Mouse (Mus musculus): ENCODE measurements around the gene Mipol1.

Gene Mipol1

DNA sequence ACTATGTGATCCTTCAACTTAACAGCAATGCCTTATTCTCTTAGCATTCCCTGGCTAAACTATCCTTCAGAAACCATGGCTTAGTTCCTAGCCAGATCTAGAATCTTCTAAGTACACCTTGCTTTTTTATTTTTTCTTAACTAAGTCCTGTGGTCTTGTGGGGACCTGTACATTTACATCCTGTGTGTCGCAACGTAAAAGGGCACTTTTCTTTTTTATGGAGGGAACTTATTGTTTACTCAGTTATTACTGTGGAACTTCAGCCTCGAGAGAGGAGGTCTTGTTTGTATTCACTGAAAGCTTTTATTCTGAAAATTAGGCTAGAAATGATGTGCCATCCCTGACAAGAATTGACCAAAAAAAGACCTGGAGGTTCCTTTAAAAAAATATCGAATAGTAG is 298.1 kb downstream of the Mipol1 start:
- no peak for DNase-seq

DNA sequence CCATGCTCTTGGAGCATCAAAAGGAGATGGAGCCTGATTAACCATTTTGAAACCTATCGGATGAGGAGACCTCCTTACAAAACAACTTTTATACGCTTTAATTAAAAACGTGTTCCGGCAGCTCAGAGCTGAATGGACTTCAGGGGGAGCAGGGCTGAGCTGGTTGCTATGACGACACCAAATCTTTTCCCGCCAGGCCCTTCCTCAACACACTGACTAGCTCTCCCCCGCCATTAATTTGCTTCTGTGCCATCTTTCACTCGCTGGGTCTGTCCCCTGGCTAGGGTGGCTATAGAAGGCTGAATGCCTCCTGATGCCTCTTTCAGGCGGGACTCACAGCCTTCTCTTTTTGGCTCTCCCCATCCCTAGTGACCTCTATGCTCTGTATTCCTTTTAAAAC is 300.2 kb downstream of the Mipol1 start:
- DNase-seq: no peak

DNA sequence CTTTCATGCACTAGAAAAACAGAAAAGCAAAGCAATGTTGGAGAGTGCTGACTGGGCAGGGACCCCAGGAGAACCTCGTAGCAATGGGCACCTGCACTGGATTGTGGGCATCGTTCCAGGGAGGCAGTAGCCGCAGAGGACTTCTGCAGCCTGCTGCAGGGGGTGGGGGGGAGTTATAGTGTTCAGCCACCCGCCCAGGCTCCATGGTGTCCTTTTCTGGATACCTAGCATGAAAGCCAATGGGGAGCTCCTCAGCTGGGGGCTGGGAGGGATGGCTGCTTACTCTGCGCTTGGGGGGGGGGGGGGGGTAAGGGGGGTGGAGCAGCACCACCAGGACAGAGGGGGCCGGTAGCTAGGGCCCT is 304.3 kb downstream of the Mipol1 start:
- DNase-seq: no peak

DNA sequence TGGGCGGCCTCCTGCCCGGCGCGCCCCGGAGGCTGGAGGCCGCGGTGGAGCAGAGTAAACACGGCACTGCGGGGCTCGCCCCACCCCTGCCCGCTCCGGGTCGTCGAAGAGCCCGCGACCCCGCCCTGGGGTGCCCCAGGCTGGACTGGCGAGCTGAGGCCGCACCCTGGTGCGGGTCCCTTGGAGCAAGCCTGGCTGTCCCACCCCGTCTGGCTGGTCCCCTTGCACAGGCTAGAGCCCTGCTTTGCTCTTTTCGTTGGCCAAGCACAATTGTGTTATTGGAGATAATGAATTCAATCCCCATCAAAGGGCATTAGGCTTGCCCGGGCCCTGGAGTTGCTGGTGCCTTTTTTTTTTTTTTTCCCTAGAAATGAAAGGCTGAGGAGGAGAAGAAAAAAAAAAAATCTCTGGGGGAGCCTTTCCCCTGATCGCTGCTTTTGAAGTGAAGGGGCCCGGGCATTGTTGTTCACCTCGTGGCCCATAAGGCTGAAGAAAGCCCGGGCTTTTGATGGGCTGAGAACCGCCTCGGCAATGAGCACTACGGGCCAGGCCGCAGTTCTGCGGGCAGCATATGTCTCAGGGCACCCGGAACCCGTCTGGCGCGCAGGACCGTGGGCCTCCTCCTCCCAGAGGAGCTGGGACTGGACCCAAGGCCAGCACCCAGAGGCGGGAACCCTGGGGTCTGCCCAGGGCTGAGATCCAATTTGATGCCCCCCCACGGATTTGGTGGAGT is 304.8 kb downstream of the Mipol1 start:
- no peak for DNase-seq

DNA sequence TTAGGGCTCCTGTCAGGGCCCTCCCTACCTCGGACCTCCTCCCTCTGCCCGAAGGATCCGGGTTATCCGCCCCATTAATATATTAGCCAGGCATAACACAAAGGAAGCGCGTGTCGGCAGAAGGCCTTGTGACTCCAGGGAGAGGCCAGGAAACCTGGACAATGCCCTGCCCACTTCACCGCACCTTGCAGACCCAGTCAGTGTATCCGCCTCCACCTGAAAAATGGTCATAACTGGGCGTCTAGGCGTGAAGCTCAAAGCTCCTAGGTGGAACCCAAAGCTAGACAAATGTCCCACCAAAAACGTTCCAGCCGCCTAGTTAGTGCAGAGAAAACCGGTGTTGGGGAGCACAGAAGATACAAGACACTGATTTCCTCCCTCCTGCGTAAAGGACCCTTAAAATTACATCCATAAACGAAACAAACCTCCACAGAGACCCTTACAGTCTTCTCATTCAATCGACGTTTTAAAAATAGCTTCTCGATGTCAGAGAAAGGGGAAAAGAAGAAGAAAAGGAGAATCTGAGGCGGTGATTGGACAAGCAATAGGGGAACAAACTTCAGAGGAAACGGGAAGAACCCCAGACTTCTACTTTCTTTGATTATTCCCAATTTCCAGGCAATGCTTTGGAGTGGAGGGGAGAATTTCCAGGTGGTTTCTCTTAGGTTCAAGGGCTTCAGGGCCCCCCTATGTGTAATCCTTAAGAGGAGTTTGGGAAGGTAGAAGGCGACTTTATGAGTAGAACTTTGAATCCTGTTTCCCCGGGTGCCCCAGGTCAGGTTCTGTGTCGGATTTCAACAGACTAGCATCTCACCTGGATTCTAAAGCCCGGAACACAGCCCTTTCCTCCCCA is 306.1 kb downstream of the Mipol1 start:
- DNase-seq: no peak

DNA sequence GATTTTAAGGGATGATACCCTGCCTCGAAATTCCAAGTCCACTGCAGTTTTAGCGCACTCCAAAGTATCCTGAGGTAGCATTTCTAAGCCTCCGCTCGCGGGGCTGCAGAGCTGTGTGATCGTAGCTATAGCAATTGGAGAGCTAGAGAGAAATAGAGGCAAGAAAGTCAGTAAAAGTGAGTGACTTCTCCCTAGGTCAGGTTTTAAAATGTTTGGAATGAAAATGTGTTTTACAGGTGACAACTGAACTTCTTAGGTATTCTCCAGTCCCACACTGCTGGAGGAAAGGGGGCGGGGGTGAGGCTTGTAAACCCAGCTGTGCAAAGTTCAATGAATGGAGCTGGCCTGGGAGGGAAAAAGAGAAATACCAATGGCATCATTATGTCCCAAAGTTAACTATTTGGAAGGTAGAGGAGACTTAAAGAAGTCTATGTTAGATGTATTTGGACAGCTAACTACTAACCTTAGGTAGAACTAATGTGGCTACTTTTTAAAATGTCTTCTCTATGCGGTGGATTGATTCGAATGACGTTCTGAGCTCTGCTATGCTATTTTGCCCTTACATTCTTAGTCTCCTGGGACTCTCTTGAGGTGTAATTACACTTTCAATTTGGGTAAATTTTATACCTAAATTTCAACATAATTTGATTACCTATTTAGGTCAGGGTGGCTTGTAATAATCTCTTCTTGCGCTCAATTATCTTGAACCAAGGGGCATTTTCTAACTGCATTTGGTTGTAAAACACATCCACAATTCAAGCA is 306.9 kb downstream of the Mipol1 start:
- no peak for DNase-seq

DNA sequence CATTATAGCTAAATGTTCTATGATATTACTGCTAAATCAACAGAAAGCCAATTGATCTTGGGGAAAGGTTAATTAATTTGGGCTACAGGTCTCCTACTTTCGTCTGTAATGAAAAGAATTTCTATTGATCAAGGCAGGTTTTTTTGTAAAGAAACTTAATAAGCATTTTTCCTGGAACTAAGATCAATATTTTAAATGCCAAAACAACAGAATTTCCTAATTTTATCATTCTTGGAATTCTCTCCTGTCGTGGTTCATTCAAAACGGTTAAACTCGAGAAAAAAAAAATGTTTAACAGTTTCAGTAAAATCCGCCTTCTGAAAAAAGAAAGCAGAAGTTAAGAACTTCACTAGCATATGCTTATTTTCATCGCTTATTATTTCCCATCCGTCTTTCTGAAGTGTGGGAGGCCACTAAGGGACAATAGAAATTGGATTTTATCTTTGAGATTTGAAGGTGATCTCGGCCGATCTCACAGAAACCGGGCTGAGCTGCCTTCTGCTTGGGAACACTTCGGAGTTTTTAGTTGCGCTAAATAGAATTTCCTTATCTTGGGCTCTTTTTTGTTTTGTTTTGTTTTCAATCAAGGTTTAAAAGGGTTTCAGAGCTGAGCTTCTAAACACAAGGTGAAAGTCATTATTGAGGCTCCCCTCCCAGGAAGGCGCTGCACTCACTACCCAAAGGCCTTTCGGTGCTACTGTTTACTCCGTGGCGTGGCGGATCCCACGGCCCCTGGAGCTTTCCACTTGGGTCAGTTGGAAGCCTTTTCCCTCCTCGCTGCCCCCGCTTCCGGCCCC is 307.8 kb downstream of the Mipol1 start:
- DNase-seq: no peak

DNA sequence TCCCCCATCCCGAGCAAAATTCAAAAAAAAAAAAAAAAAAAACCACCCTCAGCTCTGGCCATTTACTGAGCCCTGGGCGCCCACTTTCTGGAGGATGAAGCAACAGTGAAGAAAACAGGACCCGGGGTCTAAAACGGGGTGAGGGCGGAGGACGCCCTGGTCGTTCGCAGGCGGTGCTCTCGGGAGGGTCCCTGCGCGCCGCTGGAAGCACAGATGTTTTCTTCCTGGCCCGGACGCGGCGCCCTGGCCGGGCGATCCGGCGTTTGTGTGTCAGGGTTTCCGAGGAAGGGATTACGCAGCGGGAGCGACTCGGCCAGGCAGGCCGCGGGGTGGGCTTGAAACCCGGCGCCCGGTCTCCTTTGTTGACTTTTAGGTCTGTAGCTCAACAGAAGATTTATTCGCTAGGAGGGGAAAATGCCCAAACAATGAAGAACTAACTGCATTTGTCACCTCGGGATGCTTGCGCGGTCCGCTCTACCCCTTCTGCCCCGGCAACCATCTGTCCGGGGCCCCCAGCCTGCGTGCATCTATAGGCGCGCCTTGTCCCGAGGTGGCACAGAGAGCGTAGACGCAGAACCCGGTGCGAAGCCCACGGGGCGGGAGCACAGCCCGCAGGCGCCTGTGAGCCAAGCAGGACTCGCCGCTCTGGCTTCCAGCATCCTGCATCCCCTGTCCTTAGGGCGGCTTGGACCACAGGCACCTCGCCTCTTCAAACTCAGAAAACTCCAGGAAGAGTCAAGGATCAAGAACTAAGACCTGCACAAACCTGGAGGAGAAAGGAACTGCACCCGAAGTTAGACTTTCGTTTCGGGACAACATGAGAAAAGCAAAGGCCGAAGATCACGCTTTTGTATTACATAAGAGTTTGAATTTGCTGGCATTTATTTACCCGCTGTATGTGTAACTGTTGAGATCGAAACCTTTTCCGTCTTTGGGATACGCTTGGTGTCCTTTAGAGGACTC is 308.6 kb downstream of the Mipol1 start:
- no peak for DNase-seq

DNA sequence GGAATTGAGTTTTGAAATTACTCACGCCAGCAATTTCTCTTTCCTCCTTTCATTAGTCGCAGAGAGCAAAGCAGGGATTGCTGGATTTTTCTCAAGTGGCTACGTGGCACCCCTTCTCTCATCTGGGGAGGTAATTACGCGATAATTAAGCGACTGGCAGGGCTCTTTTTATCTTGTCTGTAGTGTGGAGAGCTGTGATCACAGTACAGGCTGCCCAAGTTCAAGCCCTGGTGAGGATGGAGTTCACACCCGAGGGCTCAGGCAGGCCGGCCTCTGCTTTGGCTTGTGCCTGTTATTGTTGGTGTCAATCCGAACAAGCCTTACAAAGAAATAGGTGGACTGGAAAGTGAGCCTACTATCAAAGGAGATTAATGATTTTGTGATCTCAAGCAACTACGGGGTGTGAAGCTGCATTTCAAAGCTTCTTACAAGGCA is 309.3 kb downstream of the Mipol1 start:
- DNase-seq: no peak

DNA sequence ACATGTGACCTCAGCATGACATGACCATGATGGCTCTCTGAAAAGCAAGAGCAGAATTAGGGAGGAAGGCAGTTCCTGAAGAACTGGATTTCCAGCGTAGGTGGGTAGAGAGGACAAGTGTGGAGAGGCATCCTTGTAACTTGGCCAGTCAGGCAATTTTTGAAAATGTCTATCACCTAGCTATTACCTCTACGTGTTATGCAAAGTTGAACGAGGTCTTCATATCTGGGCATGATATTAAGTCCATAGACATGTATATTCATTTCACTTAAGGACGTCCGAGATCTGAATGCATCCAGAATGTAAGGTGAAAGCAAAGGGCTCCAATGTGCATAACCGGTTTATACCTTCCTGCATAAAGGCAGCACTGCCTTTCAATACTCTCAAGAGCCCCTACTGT is 310.9 kb downstream of the Mipol1 start:
- DNase-seq: no peak

DNA sequence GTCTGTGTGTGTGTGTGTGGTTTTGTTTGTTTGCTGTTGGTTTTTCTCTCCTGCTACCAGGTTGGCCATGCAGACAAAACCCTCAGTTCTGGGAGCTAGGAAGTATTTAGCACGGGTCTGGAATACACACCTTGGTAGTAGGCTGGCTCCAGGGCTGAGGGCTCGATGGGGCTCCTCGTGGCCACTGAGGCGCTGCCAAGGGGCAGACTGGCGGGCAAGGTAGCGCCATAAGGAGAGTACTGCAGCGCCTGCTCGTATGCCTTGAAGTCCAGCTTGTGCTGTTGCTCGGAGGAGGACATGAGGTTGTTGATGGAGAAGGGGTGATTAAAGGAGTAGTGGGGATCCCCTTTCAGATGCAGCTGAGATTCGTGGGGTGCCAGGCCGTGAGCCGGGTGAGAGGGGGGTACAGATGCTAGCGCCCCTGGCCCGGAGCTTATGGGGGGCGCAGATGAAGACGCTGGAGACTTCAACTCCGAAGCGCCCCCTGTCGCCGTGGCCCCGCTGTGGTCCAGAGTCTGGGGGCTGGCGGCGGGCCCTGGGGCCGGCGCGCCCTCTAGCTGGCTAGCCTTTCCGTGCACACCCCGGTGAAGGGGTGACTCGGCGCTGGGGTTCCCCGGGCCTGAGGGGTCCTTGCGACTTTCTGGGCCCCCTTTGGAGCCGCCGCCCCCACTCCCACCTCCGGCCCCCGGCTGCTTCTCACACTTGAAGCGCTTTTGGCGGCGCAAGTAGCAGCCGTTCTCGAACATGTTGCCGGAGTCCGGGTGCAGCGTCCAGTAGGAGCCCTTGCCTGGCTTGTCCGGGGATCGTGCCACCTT is 311.9 kb downstream of the Mipol1 start:
- DNase-seq: no peak

DNA sequence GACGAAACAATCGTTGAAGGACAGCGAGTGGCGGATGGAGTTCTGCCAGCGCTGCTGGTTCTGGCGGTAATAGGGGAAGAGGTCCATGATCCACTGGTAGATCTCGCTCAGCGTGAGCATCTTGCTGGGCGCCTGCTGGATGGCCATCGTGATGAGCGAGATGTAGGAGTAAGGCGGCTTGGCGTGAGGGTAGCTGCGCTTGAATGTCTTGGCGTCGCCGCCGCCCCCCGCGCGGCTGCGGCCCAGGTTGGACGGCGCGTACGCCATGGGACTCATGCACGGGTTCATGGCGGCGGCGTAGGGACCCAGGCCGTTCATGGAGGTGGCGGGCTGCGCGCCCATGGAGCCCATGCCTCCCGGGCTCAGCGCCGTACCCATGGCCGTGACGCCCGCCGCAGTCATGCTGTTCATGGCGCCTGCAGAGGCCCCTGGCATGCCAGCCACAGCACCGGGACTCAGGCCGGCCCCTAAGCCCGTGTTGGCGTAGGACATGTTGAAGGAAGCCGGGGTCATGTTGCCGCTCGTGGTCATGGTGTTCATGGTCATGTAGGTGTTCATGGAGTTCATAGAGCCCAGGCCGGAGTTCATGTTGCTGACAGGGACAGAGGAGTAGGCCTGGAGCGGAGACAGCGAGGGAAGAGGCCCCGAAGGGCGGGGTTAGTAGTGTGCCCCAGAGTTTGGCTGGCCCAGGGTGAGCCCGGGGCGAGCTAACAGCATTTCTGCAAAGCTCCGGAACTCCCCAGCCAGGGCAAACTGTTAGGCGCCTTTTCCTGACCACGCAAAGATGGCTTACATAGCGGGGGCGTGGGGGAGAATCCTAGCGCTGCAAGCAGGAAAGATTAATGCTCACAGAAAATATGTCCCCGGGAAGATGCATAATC is 312.8 kb downstream of the Mipol1 start:
- DNase-seq: no peak

DNA sequence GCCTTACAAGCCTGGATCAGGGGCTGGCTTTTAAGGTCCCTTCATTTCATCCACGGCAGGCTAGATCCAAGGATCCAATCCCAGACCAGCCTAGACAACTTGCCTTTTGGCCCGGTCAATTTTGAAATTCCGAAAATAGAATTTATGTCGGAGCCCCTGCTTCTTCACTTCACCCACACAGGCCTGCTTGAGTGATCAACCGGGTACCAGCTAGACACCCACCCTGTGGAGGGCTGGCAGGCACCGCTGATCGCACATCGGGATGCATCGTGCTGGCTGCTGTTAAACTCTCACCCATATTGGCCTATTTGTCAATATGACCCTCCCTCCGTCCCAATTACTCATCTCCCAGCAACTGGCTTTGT is 313.4 kb downstream of the Mipol1 start:
- DNase-seq: no peak

DNA sequence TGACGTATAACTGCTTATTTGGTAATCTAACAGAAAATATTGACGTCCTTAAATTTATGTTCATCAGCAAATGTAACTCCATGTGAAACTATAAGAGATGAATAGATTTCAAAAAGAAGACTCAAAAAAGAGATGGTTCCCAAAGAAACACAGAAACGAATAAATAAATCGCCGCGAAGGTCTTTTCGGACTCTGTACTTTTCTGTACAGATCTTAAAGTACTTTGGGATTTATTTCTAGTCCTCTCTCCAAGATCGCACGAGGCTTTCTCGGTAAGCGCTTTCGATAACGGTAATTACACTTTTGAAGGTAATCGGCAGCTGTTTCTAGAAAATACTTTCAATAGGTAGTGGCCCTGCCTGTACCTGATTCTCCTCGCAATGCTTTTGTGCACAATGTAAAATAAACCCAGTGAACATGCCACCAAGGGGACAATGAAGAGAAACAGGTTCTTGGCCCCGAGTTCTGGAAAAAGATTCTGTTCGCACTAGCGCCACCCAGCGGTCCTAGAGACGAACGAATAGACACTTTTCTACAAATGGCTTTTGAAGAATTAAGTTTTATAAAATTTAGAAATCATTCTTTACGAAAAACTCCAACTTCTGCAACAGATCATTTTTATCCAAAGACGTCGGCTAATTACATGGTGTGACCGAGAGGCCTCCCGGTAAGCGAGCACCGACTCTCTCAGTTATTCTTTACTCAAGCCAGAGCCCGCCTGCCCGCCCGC is 314.6 kb downstream of the Mipol1 start:
- DNase-seq: no peak

DNA sequence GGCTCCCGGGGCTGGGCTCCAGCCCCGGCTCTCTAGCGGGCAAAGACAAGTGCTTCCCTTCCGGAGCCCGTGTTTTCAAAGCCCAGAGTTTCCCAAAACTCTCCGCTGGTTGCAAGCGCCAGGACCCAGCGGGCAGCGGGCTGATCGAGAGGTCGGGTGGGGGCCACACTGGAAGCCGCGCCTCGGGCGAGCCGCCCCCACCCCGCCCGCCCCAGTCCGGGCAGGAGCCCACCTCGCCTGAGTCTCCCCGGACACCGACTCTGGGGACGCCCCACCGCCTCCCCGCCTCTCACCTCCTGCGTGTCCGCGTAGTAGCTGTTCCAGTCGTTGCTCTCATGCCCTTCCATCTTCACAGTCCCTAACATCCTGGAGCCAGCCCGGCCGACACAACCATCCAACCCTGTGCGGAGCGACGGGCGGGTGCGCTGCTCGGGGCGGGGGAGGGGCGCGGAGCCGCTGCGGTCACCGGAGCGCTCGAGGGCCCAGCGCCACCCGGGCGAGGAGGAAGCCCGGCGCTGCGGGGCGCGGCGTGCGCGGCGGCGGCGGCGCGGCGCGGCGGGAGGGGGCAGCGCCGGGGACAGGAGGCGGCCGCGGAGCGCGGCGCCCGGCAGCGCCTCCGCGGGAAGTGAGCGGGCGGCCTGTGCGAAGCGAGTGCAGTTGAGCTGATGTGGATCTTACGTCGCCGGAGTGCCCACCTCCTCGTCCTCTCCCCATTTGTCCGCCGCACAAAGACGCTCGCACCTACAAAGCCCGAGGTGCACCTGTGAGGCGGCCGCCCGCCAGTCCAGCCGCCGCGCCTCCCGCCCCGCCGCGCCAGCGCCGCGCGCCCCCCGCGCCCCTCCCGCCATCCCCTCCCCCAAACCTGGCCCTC is 315.4 kb downstream of the Mipol1 start:
- DNase-seq: no peak

Data from thymus, postnatal 36 days (tissue).